ENCODE assay signal across 23 mouse cellular contexts in genomic region chr3:22492530-22492929, GRCm38 (mm10).
"Had no signal": no experiment of that assay in that cellular context is flagged by ENCODE, and none has a peak within 500 bp of the region (broad histone marks: within the 10 kb centered on the region; RNA-seq: fewer than 3 reads in every experiment).

No protein-coding gene starts in this region.

- DNase-seq: kidney, adult 9 months; kidney, postnatal 14 days; kidney, postnatal 4 days; left cerebral cortex, postnatal 4 days; liver, postnatal 0 days; lung, postnatal 10 days; lung, postnatal 36 days; right cerebral cortex, adult 18-20 months; right cerebral cortex, postnatal 14 days; right cerebral cortex, postnatal 4 days; thymus, adult 2 months; thymus, postnatal 14 days; thymus, postnatal 4 days had no signal

- H3K27me3 ChIP-seq: limb, embryonic 12.5 days; limb, embryonic 15.5 days; lung, embryonic 15.5 days; megakaryocyte, embryonic 14.5 days; midbrain, embryonic 15.5 days; neural tube, embryonic 13.5 days had no signal

- H3K27ac ChIP-seq: limb, embryonic 12.5 days; limb, embryonic 15.5 days; liver, embryonic 14.5 days; lung, embryonic 15.5 days; midbrain, embryonic 15.5 days; neural tube, embryonic 13.5 days; stomach, postnatal 0 days had no signal

- H3K9me3 ChIP-seq: limb, embryonic 12.5 days; limb, embryonic 15.5 days; lung, embryonic 15.5 days; midbrain, embryonic 15.5 days; neural tube, embryonic 13.5 days had no signal

- H3K36me3 ChIP-seq: limb, embryonic 12.5 days; limb, embryonic 15.5 days; lung, embryonic 15.5 days; midbrain, embryonic 15.5 days; neural tube, embryonic 13.5 days had no signal

- H3K4me3 ChIP-seq: limb, embryonic 12.5 days; limb, embryonic 15.5 days; lung, embryonic 15.5 days; megakaryocyte, embryonic 14.5 days; midbrain, embryonic 15.5 days; neural tube, embryonic 13.5 days had no signal

- H3K4me1 ChIP-seq: limb, embryonic 12.5 days; limb, embryonic 15.5 days; lung, embryonic 15.5 days; megakaryocyte, embryonic 14.5 days; midbrain, embryonic 15.5 days; neural tube, embryonic 13.5 days had no signal

- H3K4me2 ChIP-seq: limb, embryonic 12.5 days; limb, embryonic 15.5 days; liver, embryonic 11.5 days; lung, embryonic 15.5 days; midbrain, embryonic 11.5 days; midbrain, embryonic 15.5 days; neural tube, embryonic 13.5 days had no signal

- ATAC-seq: liver, postnatal 0 days; midbrain, embryonic 15.5 days had no signal

- H3K9ac ChIP-seq: limb, embryonic 12.5 days; limb, embryonic 15.5 days; liver, embryonic 14.5 days; liver, postnatal 0 days; lung, embryonic 15.5 days; midbrain, embryonic 15.5 days; neural tube, embryonic 13.5 days had no signal
